Mouse (Mus musculus) small intestine, adult 2 months (tissue): ENCODE data around the gene St6gal1.

Source experiments
- CTCF ChIP-seq: fragments of 200-500 bp; IDR thresholded peaks from 2 replicates; pipeline ENCODE4 v1.5.1; 2012; ENCODE audit warnings: low read depth, mild to moderate bottlenecking, control low read depth, inconsistent platforms, low read length, moderate library complexity, mixed read lengths; ENCODE audit not compliant: insufficient replicate concordance, insufficient read length; ENCODE audit errors: extremely low read depth
- POLR2A ChIP-seq: fragments of 200-500 bp; IDR thresholded peaks from 2 replicates; pipeline ENCODE4 v1.6.1; 2012; ENCODE audit warnings: low read depth, mild to moderate bottlenecking, control low read depth, inconsistent platforms, low read length, moderate library complexity

DNA sequence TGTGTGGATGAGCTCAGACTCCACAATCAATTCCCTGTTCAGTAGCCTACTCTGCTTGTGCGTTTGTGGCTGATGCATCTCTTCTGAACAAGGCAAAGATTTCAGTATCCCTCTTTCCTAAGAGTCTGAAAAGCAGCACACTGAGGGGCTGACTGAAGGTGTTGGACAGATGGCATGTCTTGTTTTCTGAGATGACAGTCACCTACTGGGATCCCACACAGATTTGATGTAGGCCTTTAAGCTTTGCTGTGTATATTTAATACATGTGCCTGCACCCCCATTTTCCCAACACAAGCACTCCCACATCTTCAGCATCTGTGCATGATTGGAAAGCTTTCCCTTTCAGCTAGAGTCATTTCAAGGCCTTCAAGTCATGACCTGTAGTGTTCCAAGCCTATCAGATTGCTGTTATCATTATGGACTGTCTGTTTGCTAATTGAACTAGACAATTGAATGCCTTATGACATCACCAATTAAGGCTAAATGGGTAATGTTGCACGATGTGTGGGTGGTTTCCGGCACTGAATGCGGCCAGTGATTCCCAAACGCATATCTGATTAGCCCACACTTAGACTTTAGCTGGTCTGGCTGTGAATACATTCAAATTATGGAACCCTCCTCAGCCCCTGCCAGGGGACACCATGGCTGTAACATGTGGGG lies 9.2 kb upstream of the St6gal1 start:
- no peak for TF ChIP-seq CTCF
- no peak for TF ChIP-seq POLR2A
